Mouse (Mus musculus) hindbrain, embryonic 16.5 days (tissue): ENCODE data around the gene Cdk16. TPM values are rescaled to one million over a fixed set of nuclear protein-coding genes. Genes with fewer than 3 reads are reported as not detected.

Source experiments
- ATAC-seq: fragments of 200-750 bp; cut with Nextera tagmentation; 2 replicates; pipeline ENCODE4 v1.8.0; 2017; ENCODE audit warnings: moderate TSS enrichment, moderate library complexity
- H3K27ac ChIP-seq: fragments of 300-500 bp; sonication (generic); 2 replicates; pipeline ENCODE4 v1.5.1; 2014; ENCODE audit warnings: low read depth, mild to moderate bottlenecking, control low read depth, low read length, moderate library complexity
- H3K27me3 ChIP-seq: fragments of 300-500 bp; sonication (generic); replicated peaks from 2 replicates; pipeline ENCODE4 v1.6.1; 2014; ENCODE audit warnings: low read length; ENCODE audit not compliant: control insufficient read depth, insufficient read depth
- H3K36me3 ChIP-seq: fragments of 300-500 bp; sonication (generic); 2 replicates; pipeline ENCODE4 v1.6.1; 2014; ENCODE audit warnings: mild to moderate bottlenecking, low read length, moderate library complexity, mixed read lengths; ENCODE audit not compliant: control insufficient read depth, insufficient read depth
- H3K4me1 ChIP-seq: fragments of 300-500 bp; sonication (generic); 2 replicates; pipeline ENCODE4 v1.6.1; 2014; ENCODE audit warnings: low read depth, low read length; ENCODE audit not compliant: control insufficient read depth, insufficient read depth
- H3K4me2 ChIP-seq: fragments of 300-500 bp; sonication (generic); 2 replicates; pipeline ENCODE4 v1.6.1; 2014; ENCODE audit warnings: mild to moderate bottlenecking, low read length, control low read depth, moderate library complexity
- H3K4me3 ChIP-seq: fragments of 300-500 bp; sonication (generic); 2 replicates; pipeline ENCODE4 v1.5.1; 2014; ENCODE audit warnings: mild to moderate bottlenecking, low read length, control low read depth, moderate library complexity
- H3K9ac ChIP-seq: fragments of 300-500 bp; sonication (generic); 2 replicates; pipeline ENCODE4 v1.6.1; 2014; ENCODE audit warnings: low read depth, mild to moderate bottlenecking, control low read depth, low read length, moderate library complexity
- H3K9me3 ChIP-seq: fragments of 300-500 bp; sonication (generic); 2 replicates; pipeline ENCODE4 v1.6.1; 2014; ENCODE audit warnings: mild to moderate bottlenecking, low read length, moderate library complexity; ENCODE audit not compliant: control insufficient read depth
- WGBS: fragments of 180-500 bp; shearing (Covaris S2); extraction: QIAGEN DNeasy Blood & Tissue Kit; methylation state at CpG from one replicate; pipeline ENCODE4 v1.1.7; 2014; 5-methylcytosine and 5-hydroxymethylcytosine counted together
- polyA plus RNA-seq: library from polyadenylated mRNA; unstranded; fragments of >200 nt; fragmentation: Nextera tagmentation; extraction: Ambion mirVana; gene quantifications from 2 replicates; pipeline ENCODE4 v1.2.1, GENCODE M21; 2015

The Cdk16 gene
- polyA plus RNA-seq, 1 experiment from 2014 or later = 153 TPM

GRCm38 (mm10) chrX:20688068-20688547 is 354 bp downstream of the Cdk16 start:
- peaks cover 9% of the 10 kb centered on the region for H3K4me1 ChIP-seq
- peak overlapping the region; percentile 70 for H3K4me3 ChIP-seq
- H3K36me3 ChIP-seq = peaks cover 2% of the 10 kb centered on the region; the same call in 1 of the 2 replicates
- H3K9me3 ChIP-seq = no peaks in the 10 kb centered on the region
- H3K27me3 ChIP-seq = no peaks in the 10 kb centered on the region
- 21% methylated on average over 23 of the region's 33 CpGs for WGBS
- peak overlapping the region; percentile 87 for H3K9ac ChIP-seq
- ATAC-seq = peak; percentile 91
- peak overlapping the region; percentile 96 for H3K27ac ChIP-seq
- H3K4me2 ChIP-seq = peak overlapping the region; percentile 65

DNA sequence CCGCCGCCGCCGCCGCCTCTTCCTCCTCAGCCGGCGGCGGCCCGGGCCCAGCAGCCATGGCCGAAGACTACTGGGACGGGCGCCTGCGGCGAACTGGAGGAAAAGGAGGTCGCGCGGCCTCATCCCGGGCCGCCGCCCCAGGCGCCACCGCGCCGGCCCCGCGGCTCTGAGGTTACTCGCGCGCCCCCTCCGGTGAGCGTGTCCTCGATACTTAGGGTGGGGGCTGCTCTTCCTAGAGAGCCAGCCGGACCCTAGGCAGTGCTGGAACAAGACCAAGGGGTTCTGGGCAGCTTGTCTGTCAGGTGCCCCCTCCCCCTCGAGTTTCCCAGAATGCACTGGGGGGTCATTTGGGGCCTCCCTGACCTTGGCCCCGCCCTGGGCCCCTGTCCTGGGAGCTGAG is 861 bp downstream of the Cdk16 start:
- H3K4me2 ChIP-seq = peak overlapping the region; percentile 65
- H3K4me1 ChIP-seq = peaks cover 9% of the 10 kb centered on the region
- WGBS = 23% methylated on average over 20 of the region's 35 CpGs
- H3K9me3 ChIP-seq = no peaks in the 10 kb centered on the region
- H3K4me3 ChIP-seq = peak overlapping the region; percentile 70
- 0 out of 2 replicates have a peak, but pooled peaks cover 3% of the 10 kb centered on the region for H3K36me3 ChIP-seq
- peak overlapping the region; percentile 87 for H3K9ac ChIP-seq
- H3K27ac ChIP-seq = peak overlapping the region; percentile 96
- H3K27me3 ChIP-seq = no peaks in the 10 kb centered on the region
- peak; percentile 41 for ATAC-seq

GRCm38 (mm10) chrX:20691566-20691965 is 3.8 kb downstream of the Cdk16 start:
- no peak for ATAC-seq
- Histone ChIP-seq H3K36me3 (peaks cover 11% of the 10 kb centered on the region), H3K27ac (no peak overlapping the region), H3K4me2 (no peak overlapping the region), H3K4me3 (no peak overlapping the region), H3K27me3 (no peaks in the 10 kb centered on the region), H3K4me1 (peaks cover 9% of the 10 kb centered on the region), H3K9ac (no peak overlapping the region), H3K9me3 (no peaks in the 10 kb centered on the region)
- 75% methylated on average over 3 of the region's 3 CpGs for WGBS

DNA sequence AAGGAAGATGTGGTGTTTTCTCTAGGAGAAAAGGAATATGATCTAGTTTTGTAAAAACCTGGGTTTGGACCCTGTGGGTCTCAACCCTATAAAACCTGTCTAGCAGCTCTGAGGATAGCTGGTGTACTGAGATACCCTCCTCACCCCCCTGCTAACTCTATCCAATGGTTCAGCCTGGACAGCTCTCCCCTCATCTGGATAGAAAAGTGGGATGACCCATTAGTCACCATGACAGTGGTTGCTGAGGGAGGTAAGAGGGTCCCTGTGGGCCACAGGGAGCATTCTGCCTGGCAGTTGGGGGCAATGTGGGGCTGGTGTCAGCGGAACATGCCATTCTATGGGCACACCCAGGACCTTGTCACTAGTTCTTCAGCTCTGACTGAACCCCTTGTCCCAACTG is 4.9 kb downstream of the Cdk16 start:
- peaks cover 13% of the 10 kb centered on the region for H3K36me3 ChIP-seq
- H3K27me3 ChIP-seq = no peaks in the 10 kb centered on the region
- no peaks in the 10 kb centered on the region for H3K9me3 ChIP-seq
- WGBS = 80% methylated on average over 1 of the region's 1 CpGs
- H3K27ac ChIP-seq = no peak overlapping the region
- H3K4me2 ChIP-seq = no peak overlapping the region
- peaks cover 9% of the 10 kb centered on the region for H3K4me1 ChIP-seq
- no peak overlapping the region for H3K4me3 ChIP-seq
- no peak overlapping the region for H3K9ac ChIP-seq
- no peak for ATAC-seq

GRCm38 (mm10) chrX:20695842-20696241 is 8.1 kb downstream of the Cdk16 start:
- H3K4me1 ChIP-seq = peaks cover under 1% of the 10 kb centered on the region; the same call in 1 of the 2 replicates
- H3K4me3 ChIP-seq = no peak overlapping the region
- ATAC-seq = no peak
- no peaks in the 10 kb centered on the region for H3K27me3 ChIP-seq
- peaks cover 24% of the 10 kb centered on the region for H3K36me3 ChIP-seq
- no peak overlapping the region for H3K4me2 ChIP-seq
- no peak overlapping the region for H3K9ac ChIP-seq
- no peak overlapping the region for H3K27ac ChIP-seq
- H3K9me3 ChIP-seq = no peaks in the 10 kb centered on the region
- 97% methylated on average over 4 of the region's 4 CpGs for WGBS

DNA sequence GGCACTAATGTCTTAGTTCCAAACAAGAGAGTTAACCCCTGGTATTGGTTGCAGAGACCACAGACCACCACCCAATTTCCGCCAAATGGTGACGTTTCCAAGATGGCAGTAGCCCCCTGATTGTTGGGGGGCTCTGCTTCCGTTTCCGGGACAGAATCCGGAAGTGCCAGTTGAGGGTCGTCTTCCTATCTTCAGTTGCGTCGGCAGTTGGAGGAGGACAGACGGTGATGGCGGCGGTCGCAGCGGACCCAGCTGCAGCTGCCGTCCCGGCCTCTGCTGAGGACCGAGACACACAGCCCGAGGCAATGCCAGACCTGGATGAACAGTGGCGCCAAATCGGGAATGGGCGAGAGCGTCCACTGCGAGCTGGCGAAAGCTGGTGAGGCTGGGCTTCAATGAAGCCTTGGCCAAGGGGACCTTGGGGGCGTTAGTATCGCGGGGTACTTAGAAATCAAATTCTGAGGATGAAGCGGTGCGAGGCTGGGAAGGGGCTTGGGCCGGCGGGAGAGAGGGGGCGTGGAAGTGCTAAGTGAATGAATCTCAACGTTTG is 16.1 kb downstream of the Cdk16 start, which contains the start of gene Usp11:
Gene Usp11 (plus strand): TSS at position 166 of the 550 bp plus-strand sequence.
- WGBS = 22% methylated on average over 32 of the region's 32 CpGs
- Histone ChIP-seq H3K4me1 (no peaks in the 10 kb centered on the region), H3K9me3 (no peaks in the 10 kb centered on the region), H3K27me3 (no peaks in the 10 kb centered on the region), H3K9ac (peak within 1 kb of the TSS; percentile 72), H3K4me3 (peak within 1 kb of the TSS; percentile 59), H3K4me2 (peak within 1 kb of the TSS; percentile 51), H3K27ac (peak within 1 kb of the TSS; percentile 84), H3K36me3 (peaks cover 4% of the 10 kb centered on the region)
- peak; percentile 84 for ATAC-seq

- H3K4me3 ChIP-seq = peak overlapping the region; percentile 59
- WGBS = 14% methylated on average over 32 of the region's 32 CpGs
- peak overlapping the region; percentile 51 for H3K4me2 ChIP-seq
- H3K27me3 ChIP-seq = no peaks in the 10 kb centered on the region
- no peaks in the 10 kb centered on the region for H3K4me1 ChIP-seq
- H3K36me3 ChIP-seq = peaks cover under 1% of the 10 kb centered on the region; the same call in 1 of the 2 replicates
- ATAC-seq = peak; percentile 93
- H3K9ac ChIP-seq = peak overlapping the region; percentile 72
- H3K27ac ChIP-seq = peak overlapping the region; percentile 84
- H3K9me3 ChIP-seq = no peaks in the 10 kb centered on the region
Measured at GRCm38 (mm10) chrX:20704295-20705082, 16.7 kb downstream of the Cdk16 start.

DNA sequence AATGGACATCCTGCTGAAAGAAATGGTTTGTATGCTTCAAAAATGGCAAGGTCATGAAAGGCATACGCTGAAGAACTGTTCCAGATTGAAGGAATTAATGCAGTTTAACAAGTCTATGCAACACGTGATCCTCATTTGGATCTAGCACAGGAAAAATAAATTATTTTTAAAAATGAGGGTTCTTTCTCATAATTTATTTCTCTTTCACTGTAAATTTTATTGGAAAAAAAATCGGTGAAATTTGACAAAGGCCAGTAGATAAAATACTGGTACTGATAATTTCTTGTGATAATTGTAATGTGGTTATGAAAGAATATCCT is 17.3 kb downstream of the Cdk16 start:
- H3K4me3 ChIP-seq = peak overlapping the region; percentile 59
- H3K9ac ChIP-seq = no peak overlapping the region
- no peaks in the 10 kb centered on the region for H3K36me3 ChIP-seq
- 36% methylated on average over 3 of the region's 3 CpGs for WGBS
- no peaks in the 10 kb centered on the region for H3K27me3 ChIP-seq
- no peaks in the 10 kb centered on the region for H3K9me3 ChIP-seq
- ATAC-seq = no peak
- H3K4me2 ChIP-seq = peak overlapping the region; percentile 47
- H3K27ac ChIP-seq = no peak overlapping the region
- H3K4me1 ChIP-seq = no peaks in the 10 kb centered on the region

- Histone ChIP-seq H3K27me3 (no peaks in the 10 kb centered on the region), H3K4me3 (no peak overlapping the region), H3K9ac (no peak overlapping the region), H3K4me2 (no peak overlapping the region), H3K4me1 (no peaks in the 10 kb centered on the region), H3K36me3 (no peaks in the 10 kb centered on the region), H3K27ac (no peak overlapping the region), H3K9me3 (no peaks in the 10 kb centered on the region)
- no peak for ATAC-seq
- 77% methylated on average over 5 of the region's 5 CpGs for WGBS
Measured at GRCm38 (mm10) chrX:20728681-20729080, 40.9 kb downstream of the Cdk16 start.
